Mouse (Mus musculus) hindbrain, embryonic 16.5 days (tissue): Measurements from ENCODE around the gene Kcnk10. TPM values are rescaled to one million over a fixed set of nuclear protein-coding genes. Genes with fewer than 3 reads are reported as not detected.
A peak's percentile ranks its signal among the peaks of the same experiment; 100 is the strongest.
"Not testable (repeated sequence)": the region's sequence is repeated elsewhere in the genome, so short reads cannot be mapped to it uniquely, and the experiment has no call there.

Source experiments
- ATAC-seq: fragments of 200-750 bp; cut with Nextera tagmentation; 2 replicates; pipeline ENCODE4 v1.8.0; 2017; ENCODE audit warnings: moderate TSS enrichment, moderate library complexity
- H3K27ac ChIP-seq: fragments of 300-500 bp; sonication (generic); 2 replicates; pipeline ENCODE4 v1.5.1; 2014; ENCODE audit warnings: low read depth, mild to moderate bottlenecking, control low read depth, low read length, moderate library complexity
- H3K27me3 ChIP-seq: fragments of 300-500 bp; sonication (generic); replicated peaks from 2 replicates; pipeline ENCODE4 v1.6.1; 2014; ENCODE audit warnings: low read length; ENCODE audit not compliant: control insufficient read depth, insufficient read depth
- H3K36me3 ChIP-seq: fragments of 300-500 bp; sonication (generic); 2 replicates; pipeline ENCODE4 v1.6.1; 2014; ENCODE audit warnings: mild to moderate bottlenecking, low read length, moderate library complexity, mixed read lengths; ENCODE audit not compliant: control insufficient read depth, insufficient read depth
- H3K4me1 ChIP-seq: fragments of 300-500 bp; sonication (generic); 2 replicates; pipeline ENCODE4 v1.6.1; 2014; ENCODE audit warnings: low read depth, low read length; ENCODE audit not compliant: control insufficient read depth, insufficient read depth
- H3K4me2 ChIP-seq: fragments of 300-500 bp; sonication (generic); 2 replicates; pipeline ENCODE4 v1.6.1; 2014; ENCODE audit warnings: mild to moderate bottlenecking, low read length, control low read depth, moderate library complexity
- H3K4me3 ChIP-seq: fragments of 300-500 bp; sonication (generic); 2 replicates; pipeline ENCODE4 v1.5.1; 2014; ENCODE audit warnings: mild to moderate bottlenecking, low read length, control low read depth, moderate library complexity
- H3K9ac ChIP-seq: fragments of 300-500 bp; sonication (generic); 2 replicates; pipeline ENCODE4 v1.6.1; 2014; ENCODE audit warnings: low read depth, mild to moderate bottlenecking, control low read depth, low read length, moderate library complexity
- H3K9me3 ChIP-seq: fragments of 300-500 bp; sonication (generic); 2 replicates; pipeline ENCODE4 v1.6.1; 2014; ENCODE audit warnings: mild to moderate bottlenecking, low read length, moderate library complexity; ENCODE audit not compliant: control insufficient read depth
- WGBS: fragments of 180-500 bp; shearing (Covaris S2); extraction: QIAGEN DNeasy Blood & Tissue Kit; methylation state at CpG from one replicate; pipeline ENCODE4 v1.1.7; 2014; 5-methylcytosine and 5-hydroxymethylcytosine counted together
- polyA plus RNA-seq: library from polyadenylated mRNA; unstranded; fragments of >200 nt; fragmentation: Nextera tagmentation; extraction: Ambion mirVana; gene quantifications from 2 replicates; pipeline ENCODE4 v1.2.1, GENCODE M21; 2015

The Kcnk10 gene
- 33.9 and 35.0 TPM in 2 replicates for polyA plus RNA-seq

DNA sequence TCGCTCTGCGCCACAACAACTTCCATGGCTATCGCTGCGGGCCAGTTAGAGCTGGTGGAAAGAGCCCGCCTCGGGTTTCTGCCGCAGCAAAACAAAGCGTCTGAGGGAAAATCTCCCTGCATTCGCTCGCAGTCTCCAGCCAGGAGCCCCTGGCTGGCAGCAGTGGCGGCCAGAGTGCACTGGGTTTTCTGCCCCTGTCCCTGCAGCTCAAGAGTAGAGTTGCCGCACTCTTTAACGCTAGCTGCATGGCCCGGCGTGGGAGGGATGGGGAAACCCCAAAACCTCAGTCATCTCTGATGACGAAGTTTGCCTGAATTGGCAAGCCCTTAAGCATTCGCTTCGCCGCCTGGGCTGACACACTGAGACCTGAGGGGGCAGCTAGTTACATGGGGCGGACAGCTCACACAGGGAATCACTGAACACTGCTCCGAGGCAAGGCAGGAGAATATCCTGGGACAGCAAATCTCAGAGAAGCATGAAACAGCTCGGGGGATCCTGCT lies at the start of gene Kcnk10:
Kcnk10 (minus strand) TSS at position 450 of the 500 bp plus-strand sequence.
- peak within 1 kb of the TSS; percentile 76 for H3K4me2 ChIP-seq
- H3K27ac ChIP-seq: no peak within 1 kb of the TSS
- WGBS: 1% methylated on average over 22 of the region's 22 CpGs
- H3K4me3 ChIP-seq: peak within 1 kb of the TSS; percentile 46
- no peaks in the 10 kb centered on the region for H3K27me3 ChIP-seq
- H3K9ac ChIP-seq: peak within 1 kb of the TSS; percentile 66
- H3K4me1 ChIP-seq: peaks cover 11% of the 10 kb centered on the region
- no peaks in the 10 kb centered on the region for H3K36me3 ChIP-seq
- no peaks in the 10 kb centered on the region for H3K9me3 ChIP-seq
- no peak for ATAC-seq

DNA sequence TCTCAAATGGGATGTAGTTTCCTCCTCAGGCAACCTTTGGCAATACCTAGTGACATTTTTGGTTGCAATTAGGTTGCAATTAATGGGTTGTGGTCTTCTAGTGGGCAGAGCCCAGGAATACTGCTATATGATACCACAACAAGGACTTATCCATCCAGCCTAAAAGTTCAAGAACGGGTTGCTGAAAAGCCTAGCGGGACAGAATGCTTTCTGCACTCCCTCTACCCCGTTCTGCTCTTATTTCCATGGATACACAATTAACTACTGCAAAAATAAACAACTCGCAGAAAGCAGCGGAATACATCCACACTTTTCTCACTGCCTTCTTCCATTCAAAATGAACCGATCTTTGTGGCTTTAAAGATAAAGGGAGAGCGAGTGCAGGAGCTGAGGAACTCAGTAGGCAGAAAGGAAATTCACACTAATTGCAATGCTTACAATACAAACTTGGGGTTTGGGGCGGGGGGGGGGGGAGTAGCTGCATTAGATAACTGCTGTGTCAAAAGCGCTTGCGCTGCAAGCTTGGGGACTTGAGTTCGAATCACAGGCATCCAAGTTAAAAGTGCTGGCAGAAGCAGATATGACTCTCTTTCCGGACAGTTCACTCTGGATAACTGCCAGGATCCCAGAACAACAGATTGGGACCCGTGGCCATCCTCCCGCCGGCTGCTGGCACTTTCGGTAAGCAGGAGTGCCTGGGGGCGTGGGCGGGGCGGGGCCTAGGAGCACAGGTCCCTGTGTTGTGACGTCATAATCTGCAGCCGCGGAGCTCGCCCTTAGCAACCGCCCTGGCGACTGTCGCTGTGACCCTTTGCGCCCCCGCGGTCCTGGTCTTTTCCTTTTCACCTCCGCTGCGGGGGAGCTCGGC lies 49.5 kb upstream of the Kcnk10 start, which contains the start of gene Spata7:
Spata7 (plus strand) TSS at position 766 of the 868 bp plus-strand sequence.
- H3K4me3 ChIP-seq: peak within 1 kb of the TSS; percentile 88
- ATAC-seq: peak; percentile 93
- H3K4me1 ChIP-seq: peaks cover 11% of the 10 kb centered on the region
- WGBS: 3% methylated on average over 32 of the region's 32 CpGs
- peaks cover 5% of the 10 kb centered on the region for H3K9me3 ChIP-seq
- H3K36me3 ChIP-seq: peaks cover under 1% of the 10 kb centered on the region; the same call in 1 of the 2 replicates
- peak within 1 kb of the TSS; percentile 81 for H3K9ac ChIP-seq
- H3K27me3 ChIP-seq: no peaks in the 10 kb centered on the region
- H3K27ac ChIP-seq: peak within 1 kb of the TSS; percentile 70
- H3K4me2 ChIP-seq: peak within 1 kb of the TSS; percentile 74

DNA sequence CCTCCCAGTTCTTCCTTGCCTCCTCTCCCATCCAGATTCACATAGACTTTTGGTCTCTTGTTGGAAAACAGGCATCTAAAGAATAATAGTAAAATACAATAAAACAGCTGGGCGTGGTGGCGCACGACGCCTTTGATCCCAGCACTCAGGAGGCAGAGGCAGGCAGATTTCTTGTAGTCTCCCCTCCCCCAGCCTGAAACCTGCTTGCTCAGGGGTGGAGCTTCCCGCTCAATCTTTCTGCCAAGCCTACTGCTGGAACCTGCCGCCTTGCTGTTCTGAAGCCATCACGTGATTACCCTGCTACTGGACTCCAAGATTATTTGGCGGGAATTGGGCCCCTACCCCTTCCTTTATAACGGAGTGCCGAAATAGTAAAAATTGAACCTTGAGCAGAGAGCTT lies 45.2 kb upstream of the Kcnk10 start:
- H3K4me2 ChIP-seq, H3K9ac ChIP-seq, ATAC-seq, H3K4me3 ChIP-seq, H3K4me1 ChIP-seq, H3K36me3 ChIP-seq, H3K27me3 ChIP-seq, H3K27ac ChIP-seq, H3K9me3 ChIP-seq: not testable (repeated sequence)
- 92% methylated on average over 10 of the region's 10 CpGs for WGBS

DNA sequence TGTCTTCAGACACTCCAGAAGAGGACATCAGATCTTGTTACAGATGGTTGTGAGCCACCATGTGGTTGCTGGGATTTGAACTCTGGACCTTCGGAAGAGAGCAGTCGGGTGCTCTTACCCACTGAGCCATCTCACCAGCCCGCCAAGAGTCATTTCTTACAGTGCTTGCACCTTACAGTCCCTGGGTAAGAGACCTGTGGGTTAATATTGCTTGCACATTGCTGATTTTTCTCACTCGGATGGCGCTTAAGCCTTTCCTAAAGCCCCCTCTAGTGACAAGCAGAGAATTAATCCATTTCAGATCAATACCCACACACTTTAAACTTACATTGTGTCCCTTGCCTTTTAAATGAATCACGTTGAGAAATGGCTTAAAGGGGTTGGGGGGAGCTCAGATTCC lies 42.8 kb upstream of the Kcnk10 start:
- H3K4me1 ChIP-seq, H3K9ac ChIP-seq, H3K27me3 ChIP-seq, H3K4me3 ChIP-seq, H3K36me3 ChIP-seq, H3K4me2 ChIP-seq, H3K9me3 ChIP-seq, H3K27ac ChIP-seq: not testable (repeated sequence)
- WGBS: 27% methylated on average over 6 of the region's 6 CpGs
- peak; percentile 70 for ATAC-seq

DNA sequence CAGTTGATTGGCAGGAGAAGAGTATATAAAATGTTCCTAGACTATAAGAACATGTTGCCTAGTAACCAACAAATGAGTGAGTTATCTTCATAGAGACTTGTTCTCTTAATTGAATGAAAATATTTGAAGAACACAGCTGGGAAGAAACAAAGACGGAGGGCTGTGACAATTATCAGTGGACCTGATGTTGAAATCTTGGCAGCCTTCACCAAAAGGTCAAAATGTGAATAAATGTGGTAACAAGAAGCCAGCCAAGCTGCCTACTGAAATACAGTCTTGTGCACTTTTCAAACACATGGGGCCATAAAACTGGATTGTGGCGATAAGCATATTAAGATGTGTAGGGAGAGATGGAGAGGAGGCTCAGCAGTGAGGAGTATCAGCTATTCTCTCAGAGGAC lies 41.4 kb upstream of the Kcnk10 start:
- no peak overlapping the region for H3K4me2 ChIP-seq
- no peaks in the 10 kb centered on the region for H3K9me3 ChIP-seq
- WGBS: 42% methylated on average over 2 of the region's 2 CpGs
- no peaks in the 10 kb centered on the region; the same call in 1 of the 2 replicates for H3K4me1 ChIP-seq
- H3K4me3 ChIP-seq: no peak overlapping the region
- no peaks in the 10 kb centered on the region for H3K27me3 ChIP-seq
- H3K9ac ChIP-seq: no peak overlapping the region
- no peak overlapping the region for H3K27ac ChIP-seq
- no peaks in the 10 kb centered on the region for H3K36me3 ChIP-seq
- ATAC-seq: no peak

DNA sequence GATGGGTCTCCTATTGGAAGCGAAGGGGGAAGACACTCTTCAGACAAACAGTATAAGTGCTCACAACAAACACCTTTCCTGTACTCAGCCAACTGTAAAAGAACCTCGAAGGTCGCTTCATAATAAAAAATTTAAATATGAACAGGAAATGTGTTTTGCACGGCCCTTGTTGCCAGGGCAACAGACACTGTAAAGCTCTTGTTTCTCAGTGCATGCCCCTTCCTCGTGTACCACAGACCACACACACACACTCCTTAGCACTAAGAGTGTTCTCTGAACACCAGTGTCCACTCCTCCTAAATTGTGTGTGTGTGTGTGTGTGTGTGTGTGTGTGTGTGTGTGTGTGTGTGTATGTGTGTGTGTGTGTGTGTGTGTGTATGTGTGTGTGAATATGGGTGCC lies 37.6 kb upstream of the Kcnk10 start:
- Histone ChIP-seq H3K4me2 (no peak overlapping the region), H3K4me3 (no peak overlapping the region), H3K27ac (no peak overlapping the region), H3K4me1 (no peaks in the 10 kb centered on the region; the same call in 1 of the 2 replicates), H3K36me3 (no peaks in the 10 kb centered on the region), H3K27me3 (no peaks in the 10 kb centered on the region), H3K9me3 (no peaks in the 10 kb centered on the region), H3K9ac (no peak overlapping the region)
- WGBS: 28% methylated on average over 5 of the region's 5 CpGs
- ATAC-seq: peak; percentile 77

DNA sequence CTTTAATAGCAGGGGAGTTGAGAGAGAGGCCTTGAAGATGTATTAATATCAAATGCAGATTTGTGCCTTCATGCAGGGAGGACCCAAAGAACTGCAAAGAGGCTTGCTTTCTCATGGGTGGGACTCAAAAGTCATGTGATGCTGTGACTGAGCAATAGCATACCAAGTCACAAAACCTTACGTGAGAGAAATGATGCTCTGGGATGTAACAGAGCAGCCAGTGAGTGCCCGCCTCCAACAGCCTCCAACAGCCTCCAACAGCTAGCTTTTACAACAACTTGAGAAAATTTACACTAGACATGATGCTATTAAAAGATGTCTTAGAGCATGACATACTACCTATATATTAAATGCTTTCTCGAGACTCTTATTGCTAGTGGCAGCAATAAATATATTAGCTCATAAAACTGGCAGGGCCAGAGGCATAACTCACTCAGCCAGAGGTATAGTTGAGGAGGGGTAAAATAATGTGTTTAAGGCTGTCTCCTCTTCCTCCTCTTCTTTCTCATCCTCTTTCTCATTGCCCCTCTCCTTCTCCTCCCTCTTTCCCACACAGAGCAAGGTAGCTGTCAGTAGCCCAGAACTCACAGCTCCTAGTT lies 36.9 kb upstream of the Kcnk10 start:
- Histone ChIP-seq H3K36me3 (no peaks in the 10 kb centered on the region), H3K4me3 (no peak overlapping the region), H3K9ac (no peak overlapping the region), H3K27ac (no peak overlapping the region), H3K4me1 (no peaks in the 10 kb centered on the region; the same call in 1 of the 2 replicates), H3K9me3 (no peaks in the 10 kb centered on the region), H3K27me3 (no peaks in the 10 kb centered on the region), H3K4me2 (no peak overlapping the region)
- ATAC-seq: peak; percentile 59; the same call in 1 of the 2 replicates
- WGBS: 61% methylated on average over 3 of the region's 3 CpGs

DNA sequence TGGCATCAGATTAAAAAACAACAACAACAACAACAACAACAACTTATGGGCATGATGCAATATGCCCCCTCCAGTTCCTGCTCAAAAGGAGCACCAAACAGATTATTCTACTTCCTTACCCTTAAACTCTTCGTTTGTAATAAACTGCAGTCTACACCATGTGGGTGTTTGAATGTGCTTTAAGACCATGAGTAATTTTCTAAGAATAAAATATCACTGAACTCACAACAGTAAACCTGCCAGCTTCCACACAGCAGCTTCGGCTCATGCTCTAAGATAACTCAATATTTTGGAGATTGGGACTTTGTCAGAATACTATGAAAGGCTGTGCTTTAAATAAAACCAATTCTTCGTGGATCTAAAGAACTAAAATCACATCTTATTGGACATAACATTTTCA lies 32.2 kb upstream of the Kcnk10 start:
- no peak overlapping the region for H3K9ac ChIP-seq
- H3K4me2 ChIP-seq: no peak overlapping the region
- H3K9me3 ChIP-seq: no peaks in the 10 kb centered on the region
- ATAC-seq: no peak
- no peak overlapping the region for H3K27ac ChIP-seq
- no peaks in the 10 kb centered on the region for H3K27me3 ChIP-seq
- H3K36me3 ChIP-seq: no peaks in the 10 kb centered on the region
- no peak overlapping the region for H3K4me3 ChIP-seq
- no peaks in the 10 kb centered on the region; the same call in 1 of the 2 replicates for H3K4me1 ChIP-seq
- WGBS: 77% methylated on average over 3 of the region's 3 CpGs
